Mouse (Mus musculus) cortical plate, adult 2 months (tissue): ENCODE data around the gene Myom3.

ENCODE experiments used
- CTCF ChIP-seq: fragments of 200-500 bp; IDR thresholded peaks from 2 replicates; pipeline ENCODE4 v1.5.1; 2011; ENCODE audit warnings: mild to moderate bottlenecking, control low read depth, low read length; ENCODE audit not compliant: insufficient read depth; ENCODE audit errors: extremely low read depth
- POLR2A ChIP-seq: fragments of 200-500 bp; IDR thresholded peaks from 2 replicates; pipeline ENCODE4 v1.6.1; 2011; ENCODE audit warnings: mild to moderate bottlenecking, low read length, control low read depth; ENCODE audit not compliant: insufficient read depth; ENCODE audit errors: extremely low read depth

DNA sequence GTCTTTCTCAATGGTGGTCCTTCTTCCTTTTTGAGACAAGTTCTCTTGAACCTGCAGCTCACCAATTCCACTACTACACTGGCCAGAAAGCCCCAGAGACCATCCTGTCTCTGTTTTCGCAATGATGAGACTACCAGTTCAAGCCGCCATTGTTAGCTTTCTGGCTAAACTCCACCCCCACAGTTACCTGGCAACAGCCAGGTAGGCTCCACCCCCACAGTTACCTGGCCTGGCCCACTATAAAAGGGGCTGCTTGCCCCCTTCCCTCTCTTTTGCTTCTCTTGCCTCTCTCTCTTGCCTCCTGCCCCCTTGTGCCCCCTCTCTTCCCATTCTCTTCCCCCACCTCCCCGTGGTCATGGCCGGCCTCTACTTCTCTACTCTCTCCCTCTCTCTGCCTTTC is 62.3 kb downstream of the Myom3 start:
- TF ChIP-seq CTCF, result no peak
- no peak for TF ChIP-seq POLR2A
